Mouse (Mus musculus): ENCODE results near the gene Ifi206.
"Not testable (repeated sequence)": the region's sequence is repeated elsewhere in the genome, so short reads cannot be mapped to it uniquely, and the experiment has no call there.

DNA sequence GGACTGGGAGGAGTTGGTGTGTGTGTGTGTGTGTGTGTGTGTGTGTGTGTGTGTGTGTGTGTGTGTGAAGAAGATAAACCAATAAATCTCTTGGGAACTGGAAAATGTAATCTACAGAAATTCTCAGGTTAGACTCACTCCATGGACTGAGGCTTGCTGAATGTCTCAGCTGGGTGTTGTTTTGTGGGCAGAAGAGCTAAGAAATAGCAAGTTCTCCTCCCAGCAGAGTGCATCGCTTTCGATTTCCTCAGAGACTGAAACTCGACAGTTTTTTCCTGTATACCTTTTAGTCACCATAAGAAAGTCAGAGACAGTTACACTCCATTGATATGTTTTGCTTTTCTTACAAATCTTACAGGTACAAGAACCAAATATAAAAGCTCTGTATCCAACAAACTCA lies 45.0 kb upstream of the Ifi206 start, which contains the start of gene Ifi214:
- not testable (repeated sequence) for TF ChIP-seq CTCF, EP300 (IDR thresholded peaks at IDR 0.05)
